Mouse (Mus musculus): ENCODE data around the gene G3bp2. TPM values are rescaled to one million over a fixed set of nuclear protein-coding genes. Genes with fewer than 3 reads are reported as not detected.
"Not testable (repeated sequence)": the region's sequence is repeated elsewhere in the genome, so short reads cannot be mapped to it uniquely, and the experiment has no call there.

G3bp2 gene
- 122 and 125 TPM in 2 replicates for polyA plus RNA-seq (2015; fragmentation: Nextera tagmentation; extraction: Ambion mirVana)

DNA sequence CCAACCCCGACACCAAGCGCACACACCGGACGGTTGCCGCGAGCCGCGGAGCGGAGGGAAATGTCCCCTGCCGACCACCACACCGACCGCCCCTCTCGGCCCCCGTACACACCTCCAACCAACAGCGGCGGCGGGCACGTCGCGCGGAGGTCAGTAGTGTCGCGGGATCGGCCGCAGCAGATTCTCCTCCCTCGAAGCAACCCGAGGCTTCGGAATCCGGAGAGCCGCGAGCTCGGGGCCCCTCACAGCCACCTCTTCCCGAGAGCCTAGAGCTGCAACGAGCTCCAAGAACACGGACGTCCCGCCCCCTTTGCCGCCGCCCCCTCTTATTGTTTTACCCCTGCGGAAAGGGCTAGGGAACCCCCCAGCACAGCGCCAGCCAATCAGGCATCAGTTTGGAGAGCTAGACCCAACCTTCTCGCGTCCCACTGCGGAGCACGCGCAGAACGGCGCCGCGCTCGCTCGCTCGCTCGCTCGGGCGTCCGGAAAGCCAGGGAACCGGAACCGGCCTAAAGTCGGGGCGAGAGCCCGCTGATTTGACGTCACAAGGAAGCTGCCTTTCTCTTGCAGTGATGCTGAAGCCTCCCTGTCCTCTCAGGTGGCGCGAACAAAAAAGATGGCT is at the start of gene G3bp2:
G3bp2 (minus strand) TSS at position 303 of the 622 bp plus-strand sequence.
- Histone ChIP-seq H3K4me3 (ENCODE audit: low read length) (peak within 1 kb of the TSS; percentile 97), H3K9ac (ENCODE audit: low read length) (peak within 1 kb of the TSS; percentile 99), H3K27me3 (ENCODE audit: control insufficient read depth, insufficient read depth, low read length) (no peaks in the 10 kb centered on the region), H3K27ac (ENCODE audit: low read length) (peak within 1 kb of the TSS; percentile 98), H3K36me3 (ENCODE audit: control insufficient read depth, insufficient read depth) (no peaks in the 10 kb centered on the region), H3K9me3 (replicated peaks; ENCODE audit: control insufficient read depth, low read length) (no peaks in the 10 kb centered on the region), H3K4me1 (ENCODE audit: control insufficient read depth, insufficient read depth, low read length) (peaks cover 29% of the 10 kb centered on the region), H3K4me2 (ENCODE audit: low read depth, low read length) (peak within 1 kb of the TSS; percentile 87)
- under 1% methylated on average over 65 of the region's 65 CpGs for WGBS
- peak; percentile 99 for ATAC-seq (replicated peaks; ENCODE audit: extremely low read depth, insufficient read depth, low FRiP score)

DNA sequence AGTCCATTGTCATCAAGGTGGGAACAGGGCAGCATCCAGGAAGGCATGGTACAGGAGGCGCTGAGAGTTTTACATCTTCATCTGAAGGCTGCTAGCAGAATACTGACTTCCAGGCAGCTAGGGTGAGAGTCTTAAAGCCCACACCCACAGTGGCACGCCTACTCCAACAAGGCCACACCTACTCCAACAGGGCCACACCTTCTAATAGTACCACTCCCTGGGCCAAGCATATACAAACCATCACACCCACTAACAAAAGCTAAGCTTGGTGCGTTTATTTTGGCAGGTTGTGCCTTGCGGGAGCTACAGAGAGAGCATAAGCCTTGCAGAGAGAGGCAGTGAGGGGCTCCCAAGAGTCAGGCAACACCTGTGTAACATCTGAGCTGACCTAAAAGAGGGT is 49.5 kb upstream of the G3bp2 start:
- not testable (repeated sequence) for H3K4me3 ChIP-seq (ENCODE audit: low read length); H3K27me3 ChIP-seq (ENCODE audit: control insufficient read depth, insufficient read depth, low read length); H3K27ac ChIP-seq (ENCODE audit: low read length); H3K9ac ChIP-seq (ENCODE audit: low read length); ATAC-seq (replicated peaks; ENCODE audit: extremely low read depth, insufficient read depth, low FRiP score); H3K9me3 ChIP-seq (replicated peaks; ENCODE audit: control insufficient read depth, low read length); H3K4me2 ChIP-seq (ENCODE audit: low read depth, low read length); H3K36me3 ChIP-seq (ENCODE audit: control insufficient read depth, insufficient read depth)
- peaks cover 12% of the 10 kb centered on the region for H3K4me1 ChIP-seq (ENCODE audit: control insufficient read depth, insufficient read depth, low read length)
- 68% methylated on average over 4 of the region's 4 CpGs for WGBS

DNA sequence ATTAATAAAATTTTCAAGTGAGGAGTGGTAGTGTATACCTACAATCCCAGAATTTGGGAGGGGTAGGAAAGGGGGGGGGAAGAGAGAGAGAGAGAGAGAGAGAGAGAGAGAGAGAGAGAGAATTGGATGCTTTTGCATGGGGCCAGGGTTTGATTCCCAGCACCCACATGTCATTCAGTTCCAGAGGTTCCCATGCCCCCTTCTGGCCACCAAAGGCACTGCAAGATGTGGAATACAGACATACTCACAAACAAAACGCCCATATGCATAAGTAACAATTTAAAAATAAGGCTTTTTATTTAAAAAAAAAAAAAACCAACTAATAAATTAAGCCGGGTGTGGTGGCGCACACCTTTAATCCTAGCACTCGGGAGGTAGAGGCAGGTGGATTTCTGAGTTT is 48.6 kb upstream of the G3bp2 start:
- no peak overlapping the region for H3K4me2 ChIP-seq (ENCODE audit: low read depth, low read length)

DNA sequence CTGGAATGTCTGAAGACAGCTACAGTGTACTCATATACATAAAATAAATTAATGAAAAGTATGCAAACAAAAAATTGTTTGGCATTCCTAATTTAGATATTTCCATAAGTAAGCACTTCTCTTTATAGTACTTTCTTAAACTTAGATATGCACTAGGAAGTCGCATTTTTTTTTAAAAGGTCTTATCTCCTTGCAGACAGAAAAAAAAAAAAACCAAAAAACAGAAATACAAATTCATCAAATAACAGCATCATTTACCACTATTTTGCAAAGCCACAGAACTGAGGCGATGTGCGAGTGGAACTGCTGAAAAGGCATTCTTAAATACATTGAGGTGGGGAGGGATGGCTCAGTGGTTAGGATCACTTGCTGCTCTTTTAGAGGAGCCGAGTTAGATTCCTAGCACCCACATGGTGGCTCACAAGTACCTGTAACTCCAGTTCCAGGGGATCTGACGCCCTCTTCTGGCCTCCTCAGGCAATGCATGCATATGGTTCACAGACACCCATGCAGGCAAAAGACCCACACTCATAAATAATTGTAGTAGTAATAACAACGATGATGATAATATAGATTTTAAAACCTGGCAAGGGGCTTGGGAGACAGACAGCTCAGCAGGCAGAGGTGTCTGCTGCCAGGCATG is 46.6 kb upstream of the G3bp2 start:
- no peak for ATAC-seq (replicated peaks; ENCODE audit: extremely low read depth, insufficient read depth, low FRiP score)
- WGBS, result 85% methylated on average over 6 of the region's 6 CpGs
- H3K4me2 ChIP-seq (ENCODE audit: low read depth, low read length), result no peak overlapping the region

More for the DNA sequence above, 48.6 kb upstream of the G3bp2 start:
- H3K36me3 ChIP-seq (ENCODE audit: control insufficient read depth, insufficient read depth), result no peaks in the 10 kb centered on the region
- H3K4me1 ChIP-seq (ENCODE audit: control insufficient read depth, insufficient read depth, low read length), result peaks cover 19% of the 10 kb centered on the region
- H3K9ac ChIP-seq (ENCODE audit: low read length), result no peak overlapping the region
- no peak for ATAC-seq (replicated peaks; ENCODE audit: extremely low read depth, insufficient read depth, low FRiP score)
- no peak overlapping the region for H3K4me3 ChIP-seq (ENCODE audit: low read length)
- H3K27me3 ChIP-seq (ENCODE audit: control insufficient read depth, insufficient read depth, low read length), result no peaks in the 10 kb centered on the region
- H3K9me3 ChIP-seq (replicated peaks; ENCODE audit: control insufficient read depth, low read length), result no peaks in the 10 kb centered on the region
- 93% methylated on average over 4 of the region's 4 CpGs for WGBS
- H3K27ac ChIP-seq (ENCODE audit: low read length), result no peak overlapping the region

DNA sequence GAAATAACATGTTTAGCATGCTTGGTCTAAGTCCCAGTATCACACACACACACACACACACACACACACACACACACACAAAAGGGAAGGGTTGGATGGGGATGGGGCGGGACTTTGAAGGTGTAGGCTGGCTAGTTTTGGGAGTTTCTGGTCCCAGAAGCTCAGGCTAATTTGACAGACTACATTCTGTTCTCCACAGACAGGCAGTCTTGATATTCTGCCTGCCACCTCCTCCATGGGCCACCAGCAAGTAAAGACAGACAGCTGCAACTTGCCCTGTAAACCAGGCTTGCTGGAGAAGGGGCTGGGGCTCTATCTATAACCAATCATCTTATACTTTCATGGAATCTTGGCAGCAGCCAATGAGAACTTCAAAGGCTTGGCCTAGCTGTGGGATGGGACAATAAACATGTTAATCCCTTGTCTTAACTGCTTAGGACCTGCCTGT is 45.8 kb upstream of the G3bp2 start:
- Histone ChIP-seq H3K4me3 (ENCODE audit: low read length) (no peak overlapping the region), H3K36me3 (ENCODE audit: control insufficient read depth, insufficient read depth) (no peaks in the 10 kb centered on the region), H3K9me3 (replicated peaks; ENCODE audit: control insufficient read depth, low read length) (no peaks in the 10 kb centered on the region), H3K27me3 (ENCODE audit: control insufficient read depth, insufficient read depth, low read length) (no peaks in the 10 kb centered on the region), H3K9ac (ENCODE audit: low read length) (no peak overlapping the region), H3K4me1 (ENCODE audit: control insufficient read depth, insufficient read depth, low read length) (peaks cover 21% of the 10 kb centered on the region), H3K27ac (ENCODE audit: low read length) (no peak overlapping the region), H3K4me2 (ENCODE audit: low read depth, low read length) (no peak overlapping the region; the same call in 1 of the 2 replicates)
- no peak for ATAC-seq (replicated peaks; ENCODE audit: extremely low read depth, insufficient read depth, low FRiP score)
- WGBS, result 78% methylated on average over 1 of the region's 1 CpGs

More for the DNA sequence above, 46.6 kb upstream of the G3bp2 start:
- no peaks in the 10 kb centered on the region for H3K36me3 ChIP-seq (ENCODE audit: control insufficient read depth, insufficient read depth)
- H3K4me1 ChIP-seq (ENCODE audit: control insufficient read depth, insufficient read depth, low read length), result peaks cover 21% of the 10 kb centered on the region
- H3K9ac ChIP-seq (ENCODE audit: low read length), result no peak overlapping the region
- H3K27me3 ChIP-seq (ENCODE audit: control insufficient read depth, insufficient read depth, low read length), result no peaks in the 10 kb centered on the region
- H3K9me3 ChIP-seq (replicated peaks; ENCODE audit: control insufficient read depth, low read length), result no peaks in the 10 kb centered on the region
- no peak overlapping the region for H3K27ac ChIP-seq (ENCODE audit: low read length)
- no peak overlapping the region for H3K4me3 ChIP-seq (ENCODE audit: low read length)

DNA sequence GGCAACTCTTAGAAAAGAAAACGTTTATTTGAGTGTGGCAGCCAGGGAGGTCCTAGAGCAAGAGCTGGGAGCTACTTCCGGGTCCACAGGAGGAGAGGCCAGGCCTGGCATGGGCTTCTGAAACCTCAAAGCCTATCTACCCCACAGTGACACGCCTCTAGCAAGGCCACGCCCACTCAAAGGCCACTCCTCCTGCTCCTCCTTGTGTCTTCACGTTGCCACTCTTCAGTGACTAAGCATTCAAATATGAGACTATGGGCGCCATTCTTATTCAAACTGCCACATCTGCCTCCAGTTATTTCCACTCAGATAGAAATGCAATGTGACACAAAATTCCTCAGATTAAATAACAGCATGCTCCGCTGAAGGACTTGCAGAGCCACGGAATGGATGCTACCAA is 45.1 kb upstream of the G3bp2 start:
- Histone ChIP-seq H3K4me2 (ENCODE audit: low read depth, low read length) (peak overlapping the region; percentile 42), H3K27ac (ENCODE audit: low read length) (peak overlapping the region; percentile 13; the same call in 1 of the 2 replicates), H3K4me1 (ENCODE audit: control insufficient read depth, insufficient read depth, low read length) (peaks cover 21% of the 10 kb centered on the region), H3K36me3 (ENCODE audit: control insufficient read depth, insufficient read depth) (no peaks in the 10 kb centered on the region), H3K4me3 (ENCODE audit: low read length) (0 out of 2 replicates have a peak overlapping the region, but pooled peaks have one; percentile 6), H3K27me3 (ENCODE audit: control insufficient read depth, insufficient read depth, low read length) (no peaks in the 10 kb centered on the region), H3K9ac (ENCODE audit: low read length) (no peak overlapping the region), H3K9me3 (replicated peaks; ENCODE audit: control insufficient read depth, low read length) (no peaks in the 10 kb centered on the region)
- 14% methylated on average over 8 of the region's 8 CpGs for WGBS
- ATAC-seq (replicated peaks; ENCODE audit: extremely low read depth, insufficient read depth, low FRiP score), result peak; percentile 65

DNA sequence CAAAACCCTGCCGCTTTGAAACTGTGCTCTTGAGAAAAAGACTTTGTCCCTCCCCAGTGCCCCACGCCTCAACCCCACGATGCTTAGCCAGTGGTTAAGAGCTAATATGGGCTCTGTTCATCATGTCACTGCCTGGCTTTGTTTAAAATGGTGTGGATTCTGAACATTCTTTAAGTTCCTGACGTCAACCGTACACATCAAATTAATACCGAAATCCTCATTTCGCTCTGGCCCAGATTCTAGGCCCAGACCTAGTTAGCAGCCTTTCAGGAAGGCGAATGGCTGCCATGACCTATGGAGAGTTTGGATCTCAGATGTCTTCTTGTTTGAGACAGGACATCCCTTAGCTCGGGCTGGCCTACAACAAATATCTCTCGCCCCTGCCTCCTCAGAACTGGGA is 44.2 kb upstream of the G3bp2 start:
- H3K9ac ChIP-seq (ENCODE audit: low read length), result peak overlapping the region; percentile 35; the same call in 1 of the 2 replicates
- no peak overlapping the region for H3K27ac ChIP-seq (ENCODE audit: low read length)
- no peaks in the 10 kb centered on the region for H3K36me3 ChIP-seq (ENCODE audit: control insufficient read depth, insufficient read depth)
- H3K27me3 ChIP-seq (ENCODE audit: control insufficient read depth, insufficient read depth, low read length), result no peaks in the 10 kb centered on the region
- no peak overlapping the region for H3K4me2 ChIP-seq (ENCODE audit: low read depth, low read length)
- H3K9me3 ChIP-seq (replicated peaks; ENCODE audit: control insufficient read depth, low read length), result 0 out of 2 replicates have a peak, but pooled peaks cover under 1% of the 10 kb centered on the region
- WGBS, result 91% methylated on average over 10 of the region's 10 CpGs
- H3K4me1 ChIP-seq (ENCODE audit: control insufficient read depth, insufficient read depth, low read length), result peaks cover 21% of the 10 kb centered on the region
- no peak overlapping the region for H3K4me3 ChIP-seq (ENCODE audit: low read length)
- no peak for ATAC-seq (replicated peaks; ENCODE audit: extremely low read depth, insufficient read depth, low FRiP score)

DNA sequence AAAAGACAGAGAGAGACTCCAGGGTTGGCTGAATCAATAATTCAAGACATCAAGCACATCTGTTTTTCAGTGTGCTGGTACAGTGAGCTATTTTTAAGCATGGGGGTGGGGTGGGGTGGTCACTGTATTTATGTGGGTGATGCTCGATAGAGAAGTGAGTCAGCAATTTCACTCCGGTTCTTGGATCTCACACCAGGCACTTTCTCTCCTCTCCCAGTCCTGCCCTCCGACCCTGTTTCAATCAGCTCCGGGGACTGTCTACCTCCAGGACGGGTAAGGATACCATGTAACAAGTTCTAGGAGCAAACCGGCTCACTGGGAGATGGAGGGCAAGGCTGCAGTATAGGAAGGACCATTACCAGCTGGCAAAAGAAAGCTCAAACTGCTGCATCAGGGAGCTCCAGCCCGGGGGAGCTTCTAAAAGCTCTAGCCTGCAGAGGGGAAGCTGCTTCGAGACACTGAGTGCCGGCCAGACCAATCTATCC is 43.7 kb upstream of the G3bp2 start:
- no peak for ATAC-seq (replicated peaks; ENCODE audit: extremely low read depth, insufficient read depth, low FRiP score)
- 0 out of 2 replicates have a peak, but pooled peaks cover 2% of the 10 kb centered on the region for H3K9me3 ChIP-seq (replicated peaks; ENCODE audit: control insufficient read depth, low read length)
- H3K4me3 ChIP-seq (ENCODE audit: low read length), result no peak overlapping the region
- peak overlapping the region; percentile 39 for H3K4me2 ChIP-seq (ENCODE audit: low read depth, low read length)
- H3K27me3 ChIP-seq (ENCODE audit: control insufficient read depth, insufficient read depth, low read length), result no peaks in the 10 kb centered on the region
- peak overlapping the region; percentile 35; the same call in 1 of the 2 replicates for H3K9ac ChIP-seq (ENCODE audit: low read length)
- H3K4me1 ChIP-seq (ENCODE audit: control insufficient read depth, insufficient read depth, low read length), result peaks cover 21% of the 10 kb centered on the region
- 37% methylated on average over 9 of the region's 9 CpGs for WGBS
- no peaks in the 10 kb centered on the region for H3K36me3 ChIP-seq (ENCODE audit: control insufficient read depth, insufficient read depth)
- H3K27ac ChIP-seq (ENCODE audit: low read length), result peak overlapping the region; percentile 56; the same call in 1 of the 2 replicates

DNA sequence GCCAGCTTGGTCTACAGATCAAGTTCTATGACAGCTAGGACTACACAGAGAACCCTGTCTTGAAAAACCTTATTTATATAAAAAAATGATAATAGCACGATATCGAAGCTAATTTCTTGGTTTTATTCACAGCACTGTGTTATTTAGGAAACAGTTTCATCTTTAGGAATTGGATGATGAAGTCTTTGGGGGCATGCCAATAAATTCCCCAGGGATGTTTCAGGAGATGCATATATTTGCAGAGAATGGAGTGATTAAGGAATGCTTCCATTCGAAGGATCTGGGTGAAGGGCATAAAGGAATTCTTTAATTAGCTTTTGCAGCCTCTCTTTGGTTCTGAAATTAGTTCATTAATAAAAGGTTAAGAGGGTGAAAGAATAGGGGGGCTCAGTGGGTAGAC is 41.9 kb upstream of the G3bp2 start:
- H3K9me3 ChIP-seq (replicated peaks; ENCODE audit: control insufficient read depth, low read length), result 0 out of 2 replicates have a peak, but pooled peaks cover 2% of the 10 kb centered on the region

More for the DNA sequence above, 41.9 kb upstream of the G3bp2 start:
- peaks cover 21% of the 10 kb centered on the region for H3K4me1 ChIP-seq (ENCODE audit: control insufficient read depth, insufficient read depth, low read length)
- H3K4me3 ChIP-seq (ENCODE audit: low read length), result no peak overlapping the region
- no peak overlapping the region for H3K9ac ChIP-seq (ENCODE audit: low read length)
- no peaks in the 10 kb centered on the region for H3K36me3 ChIP-seq (ENCODE audit: control insufficient read depth, insufficient read depth)
- 81% methylated on average over 3 of the region's 3 CpGs for WGBS
- H3K27me3 ChIP-seq (ENCODE audit: control insufficient read depth, insufficient read depth, low read length), result no peaks in the 10 kb centered on the region
- H3K4me2 ChIP-seq (ENCODE audit: low read depth, low read length), result no peak overlapping the region
- no peak overlapping the region for H3K27ac ChIP-seq (ENCODE audit: low read length)
- ATAC-seq (replicated peaks; ENCODE audit: extremely low read depth, insufficient read depth, low FRiP score), result no peak
